Mouse (Mus musculus) kidney, embryonic 14.5 days (tissue): ENCODE results near the gene Gabarapl1. TPM values are rescaled to one million over a fixed set of nuclear protein-coding genes. Genes with fewer than 3 reads are reported as not detected.
"Not testable (repeated sequence)": the region's sequence is repeated elsewhere in the genome, so short reads cannot be mapped to it uniquely, and the experiment has no call there.

Experiments
- ATAC-seq: fragments of 200-750 bp; cut with Nextera tagmentation; 2 replicates; pipeline ENCODE4 v1.8.0; 2017; ENCODE audit warnings: moderate number of reproducible peaks, mild to moderate bottlenecking, moderate TSS enrichment, moderate library complexity; ENCODE audit not compliant: low FRiP score, low TSS enrichment
- H3K27ac ChIP-seq: fragments of 300-500 bp; sonication (generic); 2 replicates; pipeline ENCODE4 v1.5.1; 2014; ENCODE audit warnings: low read depth, mild to moderate bottlenecking, low read length, moderate library complexity, mixed read lengths
- H3K27me3 ChIP-seq: fragments of 300-500 bp; sonication (generic); 2 replicates; pipeline ENCODE4 v1.6.1; 2014; ENCODE audit warnings: mild to moderate bottlenecking, low read length; ENCODE audit not compliant: control insufficient read depth, insufficient read depth
- H3K36me3 ChIP-seq: fragments of 300-500 bp; sonication (generic); 2 replicates; pipeline ENCODE4 v1.6.1; 2014; ENCODE audit warnings: low read length, mixed read lengths; ENCODE audit not compliant: control insufficient read depth, insufficient read depth
- H3K4me1 ChIP-seq: fragments of 300-500 bp; sonication (generic); 2 replicates; pipeline ENCODE4 v1.6.1; 2014; ENCODE audit warnings: low read length, mixed read lengths; ENCODE audit not compliant: control insufficient read depth, insufficient read depth
- H3K4me2 ChIP-seq: fragments of 300-500 bp; sonication (generic); replicated peaks from 2 replicates; pipeline ENCODE4 v1.6.1; 2014; ENCODE audit warnings: low read depth, mild to moderate bottlenecking, low read length
- H3K4me3 ChIP-seq: fragments of 300-500 bp; sonication (generic); 2 replicates; pipeline ENCODE4 v1.5.1; 2014; ENCODE audit warnings: mild to moderate bottlenecking, low read length
- H3K9ac ChIP-seq: fragments of 300-500 bp; sonication (generic); 2 replicates; pipeline ENCODE4 v1.6.1; 2014; ENCODE audit warnings: low read depth, mild to moderate bottlenecking, low read length, moderate library complexity
- H3K9me3 ChIP-seq: fragments of 300-500 bp; sonication (generic); 2 replicates; pipeline ENCODE4 v1.6.1; 2016; ENCODE audit warnings: low read length; ENCODE audit not compliant: control insufficient read depth
- WGBS: fragments of 180-500 bp; shearing (Covaris S2); extraction: QIAGEN DNeasy Blood & Tissue Kit; methylation state at CpG from one replicate; pipeline ENCODE4 v1.1.7; 2014; 5-methylcytosine and 5-hydroxymethylcytosine counted together
- polyA plus RNA-seq: library from polyadenylated mRNA; unstranded; fragments of >200 nt; fragmentation: Nextera tagmentation; extraction: Ambion mirVana; gene quantifications from 2 replicates; pipeline ENCODE4 v1.2.1, GENCODE M21; 2014

The Gabarapl1 gene
- polyA plus RNA-seq, result 16.7 and 22.4 TPM in 2 replicates

- Histone ChIP-seq H3K4me3 (peak within 1 kb of the TSS; percentile 91), H3K4me2 (peak within 1 kb of the TSS; percentile 56), H3K9ac (peak within 1 kb of the TSS; percentile 68), H3K36me3 (peaks cover 8% of the 10 kb centered on the region; the same call in 1 of the 2 replicates), H3K27me3 (no peaks in the 10 kb centered on the region), H3K27ac (peak within 1 kb of the TSS; percentile 73), H3K4me1 (peaks cover 14% of the 10 kb centered on the region; the same call in 1 of the 2 replicates), H3K9me3 (no peaks in the 10 kb centered on the region)
- peak; percentile 87 for ATAC-seq
- under 1% methylated on average over 55 of the region's 55 CpGs for WGBS
Measured at GRCm38 (mm10) chr6:129532942-129533860, at the start of gene Gabarapl1. Gene Gabarapl1, plus strand, starts transcription at chr6:129533160.

DNA sequence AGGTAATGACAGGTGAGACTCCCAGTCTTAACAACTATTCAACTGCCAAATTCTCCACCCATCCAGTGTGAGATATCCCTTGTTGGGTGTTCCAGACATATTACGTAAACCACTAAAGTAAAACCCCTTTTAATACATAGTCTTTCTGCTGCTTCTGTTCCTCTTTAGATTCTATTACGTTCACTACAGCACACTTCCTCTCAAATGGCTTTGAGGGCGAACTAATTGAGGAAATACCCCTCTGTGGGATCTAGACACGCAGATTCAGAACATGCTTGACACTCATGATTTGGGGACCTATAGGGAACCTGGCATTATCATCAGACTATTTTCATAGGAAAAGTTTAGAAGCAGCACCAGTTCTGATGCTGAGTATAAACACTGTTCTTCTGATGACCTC is 38.0 kb upstream of the Gabarapl1 start:
- no peak overlapping the region for H3K27ac ChIP-seq
- H3K36me3 ChIP-seq, result no peaks in the 10 kb centered on the region
- H3K9ac ChIP-seq, result no peak overlapping the region
- H3K9me3 ChIP-seq, result no peaks in the 10 kb centered on the region
- no peak for ATAC-seq
- no peaks in the 10 kb centered on the region for H3K4me1 ChIP-seq
- WGBS, result 87% methylated on average over 4 of the region's 4 CpGs
- no peak overlapping the region for H3K4me3 ChIP-seq
- H3K4me2 ChIP-seq, result no peak overlapping the region
- no peaks in the 10 kb centered on the region for H3K27me3 ChIP-seq

DNA sequence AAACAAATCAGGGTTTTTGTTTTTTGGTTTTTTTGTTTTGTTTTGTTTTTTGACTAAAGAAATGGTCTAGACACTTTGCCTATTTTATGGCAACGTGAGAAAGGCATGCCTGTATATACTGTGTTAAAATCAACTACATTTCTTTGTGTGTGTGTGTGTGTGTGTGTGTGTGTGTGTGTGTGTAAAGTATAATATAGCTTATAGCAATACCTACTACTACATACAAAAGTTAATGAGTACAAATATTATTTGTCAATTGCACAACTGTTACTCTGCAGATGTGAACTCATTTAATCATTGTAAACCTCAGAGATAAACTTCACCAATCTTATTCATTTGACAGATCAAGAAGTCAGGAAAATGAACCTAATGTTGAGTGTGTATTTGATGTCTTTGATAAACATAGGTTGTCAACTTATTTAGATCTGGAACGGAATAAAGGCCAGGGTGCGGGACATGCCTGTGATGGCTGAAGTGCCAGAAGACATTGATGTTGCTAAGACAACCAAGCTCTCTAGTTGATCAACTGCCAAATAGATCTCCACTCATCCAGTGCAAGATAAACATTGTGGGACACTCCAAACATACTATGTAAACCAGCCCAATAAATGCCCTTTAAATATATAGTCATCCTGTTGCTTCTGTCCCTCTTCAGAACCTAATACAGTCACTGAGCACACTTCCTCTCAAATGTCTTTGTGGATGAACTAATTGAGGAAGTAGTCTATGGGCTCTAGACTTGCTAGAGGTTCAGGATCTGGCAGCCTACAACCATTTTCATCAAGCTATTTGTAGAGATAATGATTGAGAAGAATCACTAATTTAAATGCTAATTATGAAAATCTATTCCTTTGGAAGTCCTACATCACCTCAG is 35.4 kb upstream of the Gabarapl1 start:
- no peaks in the 10 kb centered on the region for H3K4me1 ChIP-seq
- H3K27ac ChIP-seq, result no peak overlapping the region
- no peaks in the 10 kb centered on the region for H3K9me3 ChIP-seq
- H3K27me3 ChIP-seq, result no peaks in the 10 kb centered on the region
- no peak overlapping the region for H3K9ac ChIP-seq
- no peak for ATAC-seq
- H3K36me3 ChIP-seq, result no peaks in the 10 kb centered on the region
- no peak overlapping the region for H3K4me3 ChIP-seq
- no peak overlapping the region for H3K4me2 ChIP-seq
- WGBS, result 88% methylated on average over 3 of the region's 3 CpGs

GRCm38 (mm10) chr6:129499516-129499915 is 33.4 kb upstream of the Gabarapl1 start:
- not testable (repeated sequence) for H3K4me3 ChIP-seq

DNA sequence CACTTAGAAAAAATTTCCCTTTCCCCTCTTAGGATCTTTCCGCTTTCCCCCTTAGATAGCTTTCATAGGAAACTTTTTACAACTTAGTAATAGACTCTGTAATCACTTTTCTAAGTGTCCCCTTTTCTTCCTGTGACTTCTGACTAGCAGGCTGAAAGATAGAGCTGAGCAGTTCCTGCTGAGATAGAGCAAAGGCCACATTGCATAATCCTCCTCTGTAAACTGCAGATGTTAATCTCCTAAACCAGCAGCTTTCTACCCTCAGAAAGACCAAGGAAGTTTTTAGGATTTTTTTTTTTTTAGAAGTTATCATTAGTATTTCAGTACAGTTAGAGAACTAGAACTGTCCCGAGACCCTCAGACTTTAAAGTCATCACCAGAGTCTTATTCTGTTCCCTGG is 29.5 kb upstream of the Gabarapl1 start:
- WGBS, result 85% methylated on average over 2 of the region's 2 CpGs

More at GRCm38 (mm10) chr6:129499516-129499915, 33.4 kb upstream of the Gabarapl1 start:
- not testable (repeated sequence) for ATAC-seq, H3K4me2 ChIP-seq, H3K27me3 ChIP-seq, H3K9ac ChIP-seq, H3K36me3 ChIP-seq, H3K27ac ChIP-seq, H3K9me3 ChIP-seq, H3K4me1 ChIP-seq
- 88% methylated on average over 1 of the region's 1 CpGs for WGBS

GRCm38 (mm10) chr6:129507024-129507423 is 25.9 kb upstream of the Gabarapl1 start, which contains the start of gene Olr1:
Gene Olr1, minus strand, starts transcription at chr6:129507165.
- Histone ChIP-seq H3K4me1 (no peaks in the 10 kb centered on the region; the same call in 1 of the 2 replicates), H3K27ac (no peak within 1 kb of the TSS), H3K4me2 (no peak within 1 kb of the TSS), H3K36me3 (no peaks in the 10 kb centered on the region), H3K9me3 (peaks cover 3% of the 10 kb centered on the region; the same call in 1 of the 2 replicates), H3K9ac (no peak within 1 kb of the TSS), H3K4me3 (no peak within 1 kb of the TSS), H3K27me3 (no peaks in the 10 kb centered on the region)
- 86% methylated on average over 9 of the region's 9 CpGs for whole genome bisulfite sequencing
- ATAC-seq, result no peak

More for the DNA sequence above, 29.5 kb upstream of the Gabarapl1 start:
- Histone ChIP-seq H3K4me3 (no peak overlapping the region), H3K27ac (no peak overlapping the region), H3K9me3 (peaks cover 3% of the 10 kb centered on the region; the same call in 1 of the 2 replicates), H3K4me1 (no peaks in the 10 kb centered on the region), H3K27me3 (no peaks in the 10 kb centered on the region), H3K4me2 (no peak overlapping the region), H3K36me3 (no peaks in the 10 kb centered on the region), H3K9ac (no peak overlapping the region)
- ATAC-seq, result no peak

DNA sequence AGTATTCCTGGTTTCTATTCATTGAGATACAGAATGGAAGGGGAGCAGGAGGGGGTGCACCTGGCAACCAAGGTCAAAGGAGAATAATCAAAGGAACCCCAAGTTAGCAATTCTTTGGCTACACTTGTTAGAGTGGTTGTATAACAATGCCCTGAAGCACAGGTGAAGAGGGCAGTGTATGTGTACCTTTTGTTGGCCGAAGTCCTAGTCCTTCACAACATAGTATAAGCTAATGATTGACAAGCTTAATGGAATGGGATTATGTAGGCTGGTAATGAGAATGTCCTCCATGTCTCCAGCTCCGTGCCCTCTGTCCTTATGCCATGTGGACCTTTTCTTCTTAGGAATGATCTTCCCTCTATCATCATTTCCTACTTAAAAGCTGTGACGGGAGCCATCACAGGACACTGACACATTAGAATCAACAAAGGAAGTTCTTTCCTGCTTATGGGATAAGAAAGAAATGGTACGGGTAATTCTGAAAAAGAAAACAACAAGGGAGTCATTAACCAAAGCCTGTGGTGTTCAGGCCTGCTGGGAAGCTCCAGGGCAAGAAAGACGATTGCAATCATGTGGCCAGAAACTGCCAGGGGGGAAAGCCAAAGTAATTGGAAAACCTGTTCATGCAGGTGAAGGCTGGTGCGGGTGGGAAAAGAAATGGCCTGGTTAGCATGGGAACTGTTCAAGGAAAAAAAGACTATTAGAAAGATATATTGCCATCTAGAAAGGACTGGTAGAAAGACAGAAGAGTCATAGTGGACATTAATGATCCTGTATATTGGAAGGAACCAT is 22.6 kb upstream of the Gabarapl1 start:
- Histone ChIP-seq H3K4me2 (no peak overlapping the region), H3K27me3 (no peaks in the 10 kb centered on the region), H3K9me3 (no peaks in the 10 kb centered on the region), H3K27ac (peak overlapping the region; percentile 14; the same call in 1 of the 2 replicates), H3K4me1 (peaks cover 12% of the 10 kb centered on the region; the same call in 1 of the 2 replicates), H3K4me3 (no peak overlapping the region), H3K36me3 (no peaks in the 10 kb centered on the region), H3K9ac (no peak overlapping the region)
- ATAC-seq, result peak; percentile 36; the same call in 1 of the 2 replicates
- 58% methylated on average over 6 of the region's 6 CpGs for WGBS

DNA sequence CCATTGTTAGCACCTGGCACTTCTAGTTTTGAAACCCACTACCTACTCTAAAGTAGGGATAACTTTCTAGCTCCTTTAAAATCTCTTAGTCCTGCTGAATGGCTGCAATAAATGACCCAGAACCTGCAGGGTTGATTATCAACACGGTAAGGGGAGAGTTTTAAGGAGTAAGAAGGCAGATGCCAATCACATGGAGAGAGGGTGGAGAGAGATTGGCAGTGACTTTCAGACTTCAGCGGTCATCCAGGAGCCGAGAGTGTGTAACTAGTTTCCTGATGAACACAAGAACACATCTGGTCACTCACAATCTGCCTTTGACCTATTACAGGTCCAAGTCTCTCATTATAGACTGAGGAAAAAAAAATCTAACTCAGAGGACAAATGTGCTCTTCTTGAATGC is 20.6 kb upstream of the Gabarapl1 start, which contains the start of gene Tmem52b:
Tmem52b (plus strand) TSS at position 189 of the 400 bp plus-strand sequence.
- Histone ChIP-seq H3K4me1 (peaks cover 12% of the 10 kb centered on the region; the same call in 1 of the 2 replicates), H3K27me3 (no peaks in the 10 kb centered on the region), H3K9ac (0 out of 2 replicates have a peak within 1 kb of the TSS, but pooled peaks have one; percentile 19), H3K4me2 (no peak within 1 kb of the TSS; the same call in 1 of the 2 replicates), H3K4me3 (no peak within 1 kb of the TSS), H3K27ac (peak within 1 kb of the TSS; percentile 33; the same call in 1 of the 2 replicates), H3K36me3 (no peaks in the 10 kb centered on the region), H3K9me3 (no peaks in the 10 kb centered on the region)
- 31% methylated on average over 3 of the region's 3 CpGs for WGBS
- ATAC-seq, result no peak
